Mouse (Mus musculus): Measurements from ENCODE around the gene Lrrc28. TPM values are rescaled to one million over a fixed set of nuclear protein-coding genes. Genes with fewer than 3 reads are reported as not detected.

The Lrrc28 gene
- polyA plus RNA-seq (2015; fragmentation: Nextera tagmentation; extraction: Ambion mirVana), result 24.1 and 24.5 TPM in 2 replicates

DNA sequence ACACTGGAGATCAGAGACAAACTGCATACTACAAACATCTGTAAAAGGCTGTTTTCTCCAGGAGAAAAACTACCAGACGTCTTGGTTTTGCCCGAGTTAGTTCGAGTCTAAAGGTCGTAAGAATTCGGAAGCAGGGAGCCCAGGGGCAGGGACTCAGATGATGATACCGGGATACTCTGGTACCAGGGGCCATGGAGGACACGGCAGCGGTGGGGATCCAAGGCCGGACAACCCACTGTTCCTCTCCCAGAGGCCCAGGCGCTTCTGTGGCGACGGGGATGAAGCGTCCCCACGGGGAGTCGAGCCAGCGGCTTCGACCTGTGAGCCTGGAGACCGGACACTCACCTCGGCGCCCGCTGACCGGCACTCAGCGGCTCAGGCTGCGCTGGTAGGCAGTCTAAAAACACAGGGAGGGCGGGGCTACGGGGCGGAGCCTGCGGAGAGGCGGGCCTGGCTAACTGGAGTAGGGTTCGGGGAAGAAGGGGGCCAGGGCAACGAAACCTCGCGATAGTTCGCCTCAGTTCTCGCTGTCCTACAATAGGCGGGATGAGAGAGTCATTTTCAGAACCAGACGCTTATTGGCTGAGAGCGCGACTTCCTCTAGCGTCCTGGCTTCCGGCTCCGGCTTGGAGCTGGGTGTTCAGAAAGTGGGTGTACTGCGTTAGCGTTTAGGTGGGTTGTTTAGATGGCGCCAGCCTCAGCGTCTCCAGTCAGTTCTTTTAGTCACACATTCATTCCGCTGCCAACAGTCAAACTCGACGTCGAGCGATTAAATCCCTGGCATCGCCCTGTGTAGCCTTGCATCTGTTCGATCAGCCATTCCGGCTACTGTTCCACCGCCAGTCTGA, at the start of gene Lrrc28:
TSS of gene Lrrc28 (minus strand) at position 436 of the 848 bp plus-strand sequence.
- H3K27ac ChIP-seq, result peak within 1 kb of the TSS; percentile 94
- peak; percentile 98 for ATAC-seq (ENCODE audit: insufficient number of reproducible peaks, low FRiP score, low TSS enrichment, low read depth)
- WGBS, result under 1% methylated on average over 55 of the region's 55 CpGs
- H3K36me3 ChIP-seq, result peaks cover 4% of the 10 kb centered on the region; the same call in 1 of the 2 replicates
- H3K9me3 ChIP-seq, result no peaks in the 10 kb centered on the region
- peak within 1 kb of the TSS; percentile 73 for H3K4me3 ChIP-seq
- H3K4me2 ChIP-seq, result peak within 1 kb of the TSS; percentile 81
- peaks cover 22% of the 10 kb centered on the region for H3K4me1 ChIP-seq
- H3K9ac ChIP-seq, result peak within 1 kb of the TSS; percentile 78
- no peaks in the 10 kb centered on the region for H3K27me3 ChIP-seq

DNA sequence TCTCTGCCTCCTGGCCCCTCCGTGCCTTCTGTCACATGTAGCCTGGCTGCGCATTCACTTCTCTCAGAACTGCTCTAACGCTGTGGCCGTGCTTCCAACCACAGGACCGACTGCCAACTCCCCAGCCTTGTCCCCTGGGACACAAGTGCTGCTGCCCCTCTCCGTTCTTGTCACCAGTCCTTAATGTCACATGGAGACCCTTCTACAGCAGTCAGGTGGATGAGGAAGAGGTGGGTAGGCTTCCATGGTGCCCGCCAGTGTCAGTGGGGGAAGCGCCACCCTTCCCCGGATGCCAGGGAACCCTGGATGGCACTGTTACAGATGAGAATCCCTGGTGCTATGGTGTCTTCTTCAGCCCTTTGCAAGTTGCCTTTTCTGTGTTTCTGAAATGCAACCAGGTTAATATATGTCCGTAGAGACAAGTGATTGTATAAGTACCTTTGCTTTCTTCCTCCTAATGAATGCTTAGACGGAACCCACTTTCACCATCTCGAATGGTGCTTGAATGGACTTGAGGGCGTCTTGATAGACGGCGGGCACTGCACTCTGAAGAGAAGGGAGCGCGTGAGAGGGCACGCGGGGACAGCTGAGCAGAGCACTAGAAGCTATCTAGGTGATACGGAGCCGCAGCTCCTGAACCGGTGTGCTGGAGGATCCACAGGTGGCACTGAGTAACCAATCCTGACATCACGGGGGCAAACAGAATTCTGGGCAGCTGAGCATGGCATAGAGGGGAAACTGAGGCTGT, 47.9 kb upstream of the Lrrc28 start:
- H3K27ac ChIP-seq, result no peak overlapping the region

DNA sequence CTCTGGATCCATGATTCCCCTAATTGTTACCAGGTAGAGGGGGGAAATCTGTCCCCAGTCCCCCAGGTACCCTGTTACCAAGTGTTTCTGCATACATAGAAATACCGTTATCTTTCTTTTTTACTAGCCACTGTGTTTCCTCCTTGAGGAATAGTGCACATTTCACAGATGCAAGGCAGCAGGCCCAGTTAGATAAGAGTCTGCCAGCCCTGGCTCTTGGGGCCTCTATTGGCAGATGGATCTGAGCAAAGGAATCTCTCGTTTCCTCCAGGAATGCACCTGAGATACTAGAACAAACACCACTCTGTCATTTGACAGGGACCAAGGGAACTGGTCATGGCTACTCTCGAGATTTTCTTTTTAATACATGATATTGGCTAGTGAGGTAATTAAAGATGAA, 47.1 kb upstream of the Lrrc28 start:
- no peak overlapping the region for H3K4me3 ChIP-seq
- no peak for ATAC-seq (ENCODE audit: insufficient number of reproducible peaks, low FRiP score, low TSS enrichment, low read depth)
- no peak overlapping the region for H3K27ac ChIP-seq
- 61% methylated on average over 3 of the region's 3 CpGs for WGBS
- no peaks in the 10 kb centered on the region for H3K4me1 ChIP-seq
- H3K36me3 ChIP-seq, result peaks cover 27% of the 10 kb centered on the region; the same call in 1 of the 2 replicates
- no peak overlapping the region for H3K4me2 ChIP-seq
- no peaks in the 10 kb centered on the region for H3K9me3 ChIP-seq
- no peak overlapping the region for H3K9ac ChIP-seq
- H3K27me3 ChIP-seq, result no peaks in the 10 kb centered on the region

More for the DNA sequence above, 47.9 kb upstream of the Lrrc28 start:
- H3K9ac ChIP-seq, result no peak overlapping the region
- no peaks in the 10 kb centered on the region for H3K4me1 ChIP-seq
- H3K9me3 ChIP-seq, result no peaks in the 10 kb centered on the region
- no peak overlapping the region for H3K4me2 ChIP-seq
- ATAC-seq (ENCODE audit: insufficient number of reproducible peaks, low FRiP score, low TSS enrichment, low read depth), result no peak
- 93% methylated on average over 23 of the region's 23 CpGs for WGBS
- peaks cover 30% of the 10 kb centered on the region; the same call in 1 of the 2 replicates for H3K36me3 ChIP-seq
- H3K4me3 ChIP-seq, result no peak overlapping the region
- no peaks in the 10 kb centered on the region for H3K27me3 ChIP-seq

DNA sequence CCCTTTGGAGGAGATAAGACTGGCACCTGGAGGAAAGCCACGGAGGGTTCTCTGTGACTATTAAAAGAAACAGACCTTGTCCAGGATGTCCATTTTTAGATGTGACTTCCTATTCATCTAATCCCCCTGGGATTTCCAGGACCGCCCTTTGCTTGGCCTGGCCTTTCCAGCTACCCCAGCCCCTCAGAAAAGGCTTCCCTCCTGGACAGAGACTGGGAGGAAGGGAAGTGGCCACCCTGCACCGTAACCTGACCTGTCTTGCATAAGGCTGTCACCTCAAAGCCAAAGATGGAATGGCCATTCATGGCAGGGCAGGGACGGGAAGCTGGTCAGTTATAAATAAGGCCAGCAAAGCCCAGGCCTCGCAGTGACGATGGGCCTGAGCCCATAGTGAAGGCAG, 46.0 kb upstream of the Lrrc28 start:
- Histone ChIP-seq H3K9ac (no peak overlapping the region), H3K9me3 (no peaks in the 10 kb centered on the region), H3K27me3 (no peaks in the 10 kb centered on the region), H3K4me2 (no peak overlapping the region), H3K4me3 (no peak overlapping the region), H3K27ac (no peak overlapping the region), H3K36me3 (peaks cover 27% of the 10 kb centered on the region; the same call in 1 of the 2 replicates), H3K4me1 (no peaks in the 10 kb centered on the region)
- WGBS, result 71% methylated on average over 6 of the region's 6 CpGs
- no peak for ATAC-seq (ENCODE audit: insufficient number of reproducible peaks, low FRiP score, low TSS enrichment, low read depth)

DNA sequence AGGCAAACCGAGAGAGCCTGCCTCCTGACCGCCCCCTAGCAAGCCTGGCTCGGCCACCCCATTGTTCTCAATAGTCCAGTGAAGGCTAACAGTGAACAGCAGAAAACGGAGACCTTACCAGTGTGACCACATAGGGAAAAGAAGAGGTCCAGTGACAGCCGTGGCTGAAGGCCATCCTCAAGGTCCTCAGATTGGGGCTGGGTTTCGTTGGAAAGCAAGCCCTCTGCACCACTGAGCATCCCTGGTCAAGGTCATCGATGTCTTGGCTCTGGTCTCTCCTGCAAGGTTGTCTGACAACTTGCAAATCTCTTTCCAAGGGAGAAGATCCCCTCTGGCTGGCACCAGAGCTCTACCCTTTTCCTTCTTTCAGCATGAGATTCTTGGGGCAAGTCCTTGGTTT, 44.7 kb upstream of the Lrrc28 start:
- Histone ChIP-seq H3K4me2 (no peak overlapping the region), H3K27ac (no peak overlapping the region), H3K4me1 (no peaks in the 10 kb centered on the region), H3K4me3 (no peak overlapping the region), H3K9ac (no peak overlapping the region), H3K36me3 (peaks cover 34% of the 10 kb centered on the region), H3K9me3 (no peaks in the 10 kb centered on the region), H3K27me3 (no peaks in the 10 kb centered on the region)
- 88% methylated on average over 7 of the region's 7 CpGs for WGBS
- ATAC-seq (ENCODE audit: insufficient number of reproducible peaks, low FRiP score, low TSS enrichment, low read depth), result no peak

DNA sequence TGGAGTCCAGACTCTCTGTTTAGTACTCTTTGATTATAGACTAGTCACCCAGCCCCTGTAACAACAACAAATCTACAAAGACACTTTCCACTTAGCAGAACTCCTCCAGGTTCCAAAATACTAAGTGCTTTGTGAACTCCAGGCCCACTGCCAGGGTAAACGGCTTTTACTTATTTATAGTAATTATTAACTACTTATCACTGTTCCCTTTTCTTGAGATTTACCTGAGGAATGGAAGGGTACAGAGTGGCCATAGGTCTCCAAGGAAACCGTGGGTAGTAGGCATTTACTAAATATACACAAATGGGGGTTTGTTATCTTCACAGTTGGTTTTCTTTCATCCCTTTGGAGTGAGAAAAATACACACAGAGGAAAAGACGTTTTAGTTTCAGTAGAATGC, 43.2 kb upstream of the Lrrc28 start:
- no peaks in the 10 kb centered on the region for H3K4me1 ChIP-seq
- no peak for ATAC-seq (ENCODE audit: insufficient number of reproducible peaks, low FRiP score, low TSS enrichment, low read depth)
- H3K4me2 ChIP-seq, result no peak overlapping the region
- peaks cover 38% of the 10 kb centered on the region for H3K36me3 ChIP-seq
- WGBS, result 48% methylated on average over 3 of the region's 3 CpGs
- no peak overlapping the region for H3K27ac ChIP-seq
- no peaks in the 10 kb centered on the region for H3K9me3 ChIP-seq
- H3K4me3 ChIP-seq, result no peak overlapping the region
- no peaks in the 10 kb centered on the region for H3K27me3 ChIP-seq
- no peak overlapping the region for H3K9ac ChIP-seq

DNA sequence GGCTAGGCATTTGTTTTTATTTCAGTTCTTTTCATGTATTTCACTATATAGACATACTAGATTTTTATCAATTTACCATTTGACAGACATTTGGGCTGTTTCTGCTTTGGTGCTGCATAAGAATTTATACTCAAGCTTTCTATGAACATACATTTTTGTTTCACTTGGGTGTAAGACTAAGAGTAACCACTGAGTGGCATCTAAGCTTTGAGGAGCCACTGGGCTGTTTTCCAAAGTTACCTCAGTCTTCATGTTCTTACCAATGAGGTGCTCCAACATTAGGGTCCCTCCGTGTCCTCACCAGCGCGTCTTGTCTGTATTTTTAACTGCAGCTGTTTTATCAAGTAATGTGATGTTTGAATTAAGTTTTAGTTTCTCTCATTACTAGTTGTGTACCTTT, 41.5 kb upstream of the Lrrc28 start:
- Histone ChIP-seq H3K4me3 (no peak overlapping the region), H3K36me3 (peaks cover 44% of the 10 kb centered on the region), H3K27ac (no peak overlapping the region), H3K4me2 (no peak overlapping the region), H3K4me1 (no peaks in the 10 kb centered on the region), H3K9ac (no peak overlapping the region), H3K27me3 (no peaks in the 10 kb centered on the region), H3K9me3 (no peaks in the 10 kb centered on the region)
- no peak for ATAC-seq (ENCODE audit: insufficient number of reproducible peaks, low FRiP score, low TSS enrichment, low read depth)
- WGBS, result 93% methylated on average over 3 of the region's 3 CpGs

DNA sequence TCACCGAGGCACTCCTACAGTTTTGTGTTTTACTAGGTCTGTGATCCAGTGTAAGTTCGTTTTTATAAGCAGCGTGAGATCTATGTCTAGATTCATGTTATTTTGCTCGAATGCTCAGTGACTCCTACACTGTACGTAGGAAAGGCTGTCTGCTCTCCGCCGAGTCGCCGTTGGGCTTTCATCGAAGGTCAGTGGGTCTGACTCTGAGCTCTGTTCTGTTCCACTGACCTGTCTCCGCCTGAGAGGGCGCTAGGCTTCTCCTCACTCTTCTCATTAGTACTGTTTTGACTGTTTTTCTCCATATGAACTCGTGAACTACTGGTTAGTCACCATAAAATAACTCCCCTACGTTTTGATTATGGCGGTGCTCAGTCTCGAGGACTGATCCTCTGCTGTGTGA, 37.9 kb upstream of the Lrrc28 start:
- H3K36me3 ChIP-seq, result peaks cover 52% of the 10 kb centered on the region
- H3K4me2 ChIP-seq, result no peak overlapping the region
- no peak overlapping the region for H3K27ac ChIP-seq
- H3K9me3 ChIP-seq, result no peaks in the 10 kb centered on the region
- H3K27me3 ChIP-seq, result no peaks in the 10 kb centered on the region
- no peak for ATAC-seq (ENCODE audit: insufficient number of reproducible peaks, low FRiP score, low TSS enrichment, low read depth)
- H3K4me1 ChIP-seq, result no peaks in the 10 kb centered on the region
- WGBS, result 86% methylated on average over 16 of the region's 16 CpGs
- H3K9ac ChIP-seq, result no peak overlapping the region
- H3K4me3 ChIP-seq, result no peak overlapping the region

DNA sequence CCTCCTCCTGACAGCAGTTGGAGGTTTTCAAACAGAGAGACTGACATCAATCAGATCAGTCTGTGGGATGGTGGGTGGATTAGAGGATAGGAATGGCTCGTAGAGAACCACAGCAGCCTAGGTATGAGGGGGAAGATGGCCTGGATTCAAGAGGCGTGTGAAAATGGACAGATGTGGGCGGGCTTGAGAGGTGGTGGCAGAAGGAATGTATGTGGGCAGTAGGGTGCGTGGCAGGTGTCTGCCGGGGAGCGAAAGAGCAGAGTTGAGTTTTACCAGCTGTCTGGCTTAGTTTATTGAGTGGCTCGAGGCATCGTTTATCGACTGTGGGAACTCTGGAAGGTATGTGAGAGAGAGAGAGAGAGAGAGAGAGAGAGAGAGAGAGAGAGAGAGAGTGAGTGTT, 36.0 kb upstream of the Lrrc28 start:
- no peak for ATAC-seq (ENCODE audit: insufficient number of reproducible peaks, low FRiP score, low TSS enrichment, low read depth)
- Histone ChIP-seq H3K27ac (no peak overlapping the region), H3K4me3 (no peak overlapping the region), H3K36me3 (peaks cover 54% of the 10 kb centered on the region), H3K4me2 (no peak overlapping the region), H3K27me3 (no peaks in the 10 kb centered on the region), H3K4me1 (no peaks in the 10 kb centered on the region), H3K9me3 (no peaks in the 10 kb centered on the region), H3K9ac (no peak overlapping the region)
- 57% methylated on average over 9 of the region's 9 CpGs for WGBS

DNA sequence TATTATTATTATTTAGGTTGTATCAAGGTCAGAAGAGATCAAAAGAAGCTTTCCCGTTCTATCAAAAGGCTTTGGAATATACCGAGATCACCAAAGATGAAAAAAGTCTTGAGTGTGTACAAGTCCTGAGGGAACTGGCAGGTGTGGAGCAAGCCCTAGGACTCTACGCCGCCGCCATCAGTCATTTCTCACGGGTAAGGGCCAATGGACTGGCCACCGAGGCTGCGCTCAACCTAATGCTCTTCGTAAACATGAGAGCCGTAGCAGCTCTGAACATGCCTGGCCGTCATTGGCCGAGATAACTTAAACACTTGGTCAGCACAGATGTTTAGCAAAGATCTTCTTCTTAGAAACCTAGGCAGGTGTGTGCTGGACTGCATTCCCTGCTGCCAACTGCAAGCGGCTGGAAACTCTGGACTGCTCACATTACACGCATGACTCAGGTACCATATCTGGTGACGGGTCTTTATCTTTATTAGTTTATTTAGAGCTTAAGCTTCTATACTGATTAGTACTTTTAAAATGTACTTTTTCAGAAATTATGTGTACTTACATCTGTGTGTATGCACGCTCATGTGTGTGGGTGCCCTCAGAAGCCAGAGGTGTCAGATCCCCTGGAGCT, 33.9 kb upstream of the Lrrc28 start:
- Histone ChIP-seq H3K4me2 (no peak overlapping the region), H3K9ac (no peak overlapping the region), H3K36me3 (peaks cover 38% of the 10 kb centered on the region), H3K27ac (no peak overlapping the region), H3K4me1 (no peaks in the 10 kb centered on the region), H3K4me3 (no peak overlapping the region), H3K27me3 (no peaks in the 10 kb centered on the region), H3K9me3 (no peaks in the 10 kb centered on the region)
- WGBS, result 90% methylated on average over 16 of the region's 16 CpGs
- no peak for ATAC-seq (ENCODE audit: insufficient number of reproducible peaks, low FRiP score, low TSS enrichment, low read depth)

DNA sequence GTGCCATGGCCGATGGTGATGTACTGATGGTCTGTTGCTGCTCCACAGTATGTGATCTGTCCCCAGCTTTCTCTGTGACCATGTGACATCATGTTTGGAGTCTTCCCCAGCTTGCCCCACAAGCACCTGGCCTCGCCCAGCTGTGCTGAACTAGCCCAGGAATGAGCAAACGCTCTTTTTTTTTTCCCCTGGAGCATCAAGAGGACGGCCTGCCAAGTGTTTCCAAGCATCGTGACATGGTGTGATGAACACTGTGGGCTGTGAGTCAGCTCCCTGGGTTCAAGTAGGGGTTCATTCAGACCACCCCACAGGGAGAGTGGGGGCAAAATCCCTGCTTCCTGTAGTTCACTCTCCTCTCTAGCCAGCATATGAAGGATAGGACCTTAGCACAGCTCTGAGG, 28.6 kb upstream of the Lrrc28 start:
- Histone ChIP-seq H3K27ac (no peak overlapping the region), H3K4me2 (no peak overlapping the region), H3K27me3 (no peaks in the 10 kb centered on the region), H3K9ac (no peak overlapping the region), H3K36me3 (peaks cover 35% of the 10 kb centered on the region), H3K4me3 (no peak overlapping the region), H3K9me3 (no peaks in the 10 kb centered on the region), H3K4me1 (0 out of 2 replicates have a peak, but pooled peaks cover 3% of the 10 kb centered on the region)
- WGBS, result 81% methylated on average over 5 of the region's 5 CpGs
- no peak for ATAC-seq (ENCODE audit: insufficient number of reproducible peaks, low FRiP score, low TSS enrichment, low read depth)

DNA sequence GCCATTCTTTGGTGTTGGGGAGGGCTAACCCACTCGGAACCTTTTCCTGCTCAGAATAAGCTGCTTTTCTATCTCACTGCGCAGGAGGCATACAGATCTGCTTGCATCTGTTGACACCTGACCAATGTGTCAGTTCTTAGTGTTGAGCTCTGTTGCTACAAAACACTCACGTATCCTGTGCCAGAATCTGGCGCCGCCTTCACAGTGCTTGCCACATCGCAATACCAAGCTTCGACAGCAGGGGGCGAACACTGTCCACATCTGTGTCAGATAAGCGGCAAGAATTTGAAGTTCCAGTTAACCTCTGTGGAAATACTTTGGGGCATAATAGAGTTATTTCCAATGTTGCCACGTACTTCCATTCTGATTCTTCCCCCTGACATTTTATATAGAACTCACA, 27.6 kb upstream of the Lrrc28 start:
- H3K27ac ChIP-seq, result no peak overlapping the region
- no peak overlapping the region for H3K4me2 ChIP-seq
- 9% methylated on average over 10 of the region's 10 CpGs for WGBS
- no peak overlapping the region for H3K9ac ChIP-seq
- no peak for ATAC-seq (ENCODE audit: insufficient number of reproducible peaks, low FRiP score, low TSS enrichment, low read depth)
- H3K9me3 ChIP-seq, result no peaks in the 10 kb centered on the region
- H3K4me1 ChIP-seq, result 0 out of 2 replicates have a peak, but pooled peaks cover 3% of the 10 kb centered on the region
- H3K27me3 ChIP-seq, result no peaks in the 10 kb centered on the region
- H3K36me3 ChIP-seq, result peaks cover 45% of the 10 kb centered on the region
- H3K4me3 ChIP-seq, result no peak overlapping the region

Measured in limb, embryonic 15.5 days (tissue).